Mouse (Mus musculus) R1 (cell line): ENCODE measurements at regions not wholly inside any gene's neighbourhood (a gene's known extent, or its start where the extent isn't known, plus 50 kb on each side); places are given as distances from the start of the nearest gene placed in this dataset.

ENCODE experiments used
- DNase-seq: peaks from one replicate; pipeline ENCODE4 v3.0.0-alpha.2; 2018; ENCODE audit warnings: low read depth, low spot score

DNA sequence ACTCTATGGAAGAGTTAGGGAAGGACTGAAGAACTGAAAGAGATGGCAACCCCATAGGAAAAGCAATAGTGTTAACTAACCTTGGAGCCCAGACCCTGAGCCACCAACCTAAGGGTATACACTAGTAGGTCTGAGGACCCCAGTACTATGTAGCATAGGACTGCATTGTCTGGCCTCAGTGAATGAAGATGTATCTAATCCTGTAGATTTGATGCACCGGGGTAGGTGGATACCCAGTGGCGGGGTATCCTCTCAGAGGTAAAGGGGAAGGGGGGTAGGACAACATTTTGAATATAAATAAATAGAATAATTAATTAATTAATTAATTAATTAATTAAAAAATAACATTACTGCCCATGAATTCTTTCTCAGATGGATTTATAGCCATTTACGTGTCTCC lies 387.9 kb upstream of the 4921530L21Rik start:
- DNase-seq = no peak

DNA sequence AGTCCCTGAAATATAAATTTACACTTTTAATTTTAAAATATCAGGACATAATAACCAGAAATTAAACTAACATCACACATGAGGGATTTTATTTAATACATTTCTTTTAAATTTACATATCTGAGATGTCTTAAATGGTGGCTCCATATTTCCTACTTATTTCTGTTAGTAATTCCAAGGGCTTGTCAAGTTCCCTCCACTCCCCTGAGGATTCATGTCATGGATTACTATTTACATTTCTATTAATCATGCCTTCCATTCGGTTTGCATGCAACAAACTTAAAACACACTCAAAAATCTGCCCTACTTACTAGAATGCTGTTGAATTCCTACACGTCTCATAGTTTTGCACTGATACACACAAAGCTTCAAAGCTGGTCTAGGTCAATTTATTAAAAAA lies 387.1 kb upstream of the 4921530L21Rik start:
- no peak for DNase-seq

DNA sequence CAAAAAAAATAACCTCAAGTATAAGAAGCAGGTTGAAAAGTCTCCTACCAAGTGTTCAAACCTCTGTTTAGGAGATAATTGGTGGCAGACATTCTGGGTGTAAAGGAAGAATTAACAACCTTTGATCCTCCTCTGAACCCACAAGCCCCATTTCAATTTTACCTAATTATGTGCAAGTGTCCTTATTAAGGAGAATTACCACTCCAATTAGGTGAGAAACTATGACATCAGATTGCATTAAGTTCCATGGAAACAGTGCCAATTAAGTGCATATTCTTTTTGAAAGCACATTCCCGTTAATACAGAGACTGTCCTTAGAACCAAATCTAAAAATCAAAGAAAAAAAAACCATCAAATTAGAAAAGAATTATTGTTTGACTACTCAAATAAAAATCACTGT lies 366.0 kb upstream of the 4921530L21Rik start:
- no peak for DNase-seq

DNA sequence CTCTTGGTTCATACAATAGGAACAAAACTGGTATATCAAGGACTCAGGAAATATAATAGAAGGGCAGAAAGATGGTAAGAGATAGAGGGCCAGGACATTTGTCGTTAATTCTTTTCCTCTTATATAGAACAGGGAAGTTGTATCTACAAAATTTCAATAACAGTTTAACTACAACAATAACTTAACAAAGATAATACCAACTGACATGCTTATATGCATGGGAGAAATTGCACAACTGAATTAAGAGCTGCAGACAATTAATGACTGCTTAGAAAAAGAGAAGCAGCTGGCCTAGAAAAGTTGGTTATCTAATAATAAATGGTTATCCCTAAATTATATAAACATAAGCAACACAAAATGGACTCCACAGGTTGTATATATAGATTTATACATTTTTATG lies 362.2 kb upstream of the 4921530L21Rik start:
- DNase-seq = no peak

DNA sequence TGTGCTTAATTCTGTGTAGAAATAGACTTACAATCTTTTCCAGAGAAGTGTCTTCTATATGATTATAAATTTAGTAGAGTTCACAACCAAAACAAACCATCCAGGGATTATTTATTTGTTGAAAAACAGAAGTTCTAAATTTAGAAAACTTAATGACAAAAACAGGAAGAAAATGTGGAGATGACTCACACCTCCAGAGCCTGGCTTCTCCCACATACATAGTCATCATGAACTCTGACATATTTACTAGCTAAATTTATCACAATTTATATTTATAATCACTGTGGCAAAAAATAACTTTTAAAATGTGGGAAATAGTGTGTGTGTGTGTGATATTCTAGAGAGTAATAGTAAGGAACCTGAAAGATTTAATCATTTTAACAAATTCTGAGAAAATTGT lies 337.2 kb upstream of the 4921530L21Rik start:
- DNase-seq = no peak

DNA sequence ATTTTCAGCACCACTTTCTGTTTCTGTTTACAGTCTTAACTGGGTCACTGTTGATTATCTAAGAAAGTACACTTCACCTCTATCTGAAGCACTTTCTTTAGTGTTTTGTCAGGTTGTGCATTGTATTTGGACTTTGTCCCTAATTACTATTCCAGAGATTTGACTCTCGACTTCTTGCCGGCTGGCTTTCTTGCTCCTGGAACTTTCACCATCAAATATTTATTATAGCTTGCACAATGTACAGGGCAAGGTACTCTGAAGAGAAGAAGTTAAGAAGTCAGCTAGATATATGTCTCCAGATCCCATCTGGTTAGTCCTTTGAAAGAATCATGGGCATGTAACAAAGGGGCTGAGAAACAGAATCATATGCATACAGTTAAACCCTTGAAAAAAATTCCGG lies 290.0 kb upstream of the 4921530L21Rik start:
- no peak for DNase-seq

DNA sequence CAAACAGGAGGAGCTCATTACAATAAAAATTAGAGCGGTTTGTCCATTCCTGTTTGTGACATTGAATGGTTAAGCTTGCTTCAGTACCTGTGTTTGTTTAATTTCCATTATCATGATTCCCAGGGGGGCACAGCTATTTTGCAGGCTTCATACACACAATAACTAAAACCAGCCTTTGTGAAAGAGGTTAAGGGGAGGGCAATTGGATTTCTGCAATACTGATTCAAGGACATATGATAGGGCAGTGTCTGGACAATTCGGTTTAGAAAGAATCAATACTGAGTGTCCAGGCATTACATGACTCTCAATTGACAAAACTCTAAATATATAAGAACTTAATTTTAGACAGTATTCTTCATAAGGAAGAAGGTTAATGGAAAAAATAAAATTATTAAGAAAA lies 284.7 kb upstream of the 4921530L21Rik start:
- DNase-seq = no peak

DNA sequence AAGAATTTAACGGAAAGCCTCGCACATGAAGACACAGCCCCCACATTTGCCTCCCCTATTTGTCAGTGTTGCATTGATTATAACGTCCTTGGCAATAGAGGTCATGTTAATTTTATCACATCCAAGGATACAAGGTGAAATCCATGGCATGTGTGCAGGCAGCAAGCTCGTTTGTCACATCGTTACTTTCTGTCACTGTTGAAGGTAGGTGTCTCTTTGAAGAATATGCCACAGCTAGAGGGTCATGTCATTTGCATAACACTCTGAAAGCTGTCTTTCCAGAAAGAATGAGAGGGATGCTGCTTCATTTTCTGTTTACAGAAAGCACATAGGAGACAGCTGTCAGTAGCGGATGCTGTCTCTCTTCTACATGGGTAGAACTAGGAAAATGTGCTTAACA lies 235.1 kb upstream of the 4921530L21Rik start:
- no peak for DNase-seq

DNA sequence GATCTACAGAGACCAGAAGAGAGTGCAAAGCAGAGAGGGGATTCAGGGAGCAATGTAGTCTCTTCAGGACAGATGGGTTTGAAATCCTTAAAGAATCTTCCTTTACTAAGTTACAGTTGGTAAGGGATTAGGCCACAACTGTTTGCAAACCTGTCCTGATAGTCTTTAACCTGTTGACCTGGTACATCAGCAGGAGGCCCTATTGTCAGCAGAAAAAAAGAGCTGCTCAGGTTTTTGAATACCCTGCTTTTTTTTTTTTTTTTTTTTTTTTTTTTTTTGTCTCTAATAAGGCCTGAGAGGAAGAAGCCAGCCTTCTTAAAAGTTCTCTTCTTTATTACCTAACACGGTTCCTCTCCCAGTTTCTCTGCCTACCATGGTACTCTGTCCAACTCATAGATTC lies 221.5 kb upstream of the 4921530L21Rik start:
- DNase-seq = peak; percentile 72

DNA sequence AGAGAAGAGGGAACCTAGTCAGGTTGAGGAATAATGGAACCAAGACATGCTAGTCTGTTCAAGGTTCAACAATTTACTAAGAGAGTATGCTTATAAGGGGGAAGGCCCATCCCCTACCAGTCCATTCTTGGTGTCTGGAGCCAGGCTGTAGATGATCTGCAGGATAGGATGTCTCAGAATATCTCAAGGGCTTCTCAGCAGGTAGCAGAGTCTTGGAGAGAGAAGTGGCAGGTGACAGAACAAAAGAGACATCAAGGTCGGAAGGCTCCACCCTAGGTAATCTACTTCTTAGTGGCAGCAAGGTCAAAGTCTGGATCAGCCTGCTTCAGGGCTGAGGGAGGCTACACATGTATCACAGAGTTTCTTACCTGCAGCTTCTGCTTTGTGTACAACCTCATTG lies 220.2 kb upstream of the 4921530L21Rik start:
- peak; percentile 90 for DNase-seq

DNA sequence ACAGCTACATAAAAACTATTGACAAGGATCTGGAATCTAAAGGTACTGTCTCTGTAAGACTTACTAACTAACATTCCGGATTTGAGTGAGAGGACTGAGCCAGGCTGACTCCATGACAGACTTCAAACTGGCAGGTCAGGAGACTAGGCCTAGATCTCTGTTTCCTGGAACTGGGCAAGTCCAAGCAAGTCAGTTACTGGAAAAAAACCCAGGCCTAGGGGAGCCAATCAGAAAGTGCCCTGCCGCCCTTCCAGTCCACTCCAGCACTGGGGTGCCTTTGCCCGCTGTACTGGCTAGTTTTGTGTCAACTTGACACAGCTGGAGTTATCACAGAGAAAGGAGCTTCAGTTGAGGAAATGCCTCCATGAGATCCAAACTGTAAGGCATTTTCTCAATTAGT lies 219.6 kb upstream of the 4921530L21Rik start:
- DNase-seq = peak; percentile 55

DNA sequence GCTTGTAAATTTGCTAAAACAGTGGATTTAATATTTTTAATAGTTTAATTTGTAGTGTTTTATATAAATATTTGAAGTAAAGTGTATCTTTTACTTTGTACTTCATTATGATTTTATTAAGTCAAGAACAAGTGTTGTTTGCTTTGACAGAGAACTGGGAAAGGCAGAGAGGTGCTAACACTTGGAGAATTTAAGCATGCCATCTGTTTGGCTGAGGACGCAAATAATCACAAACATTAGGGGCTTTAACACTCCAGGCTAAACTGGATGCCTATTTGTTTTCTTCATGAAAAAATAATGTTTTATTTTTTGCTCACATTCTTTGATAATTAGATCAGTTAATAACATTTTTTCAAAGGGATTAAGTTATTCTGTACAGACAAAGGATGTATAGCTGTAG lies 193.6 kb upstream of the 4921530L21Rik start:
- DNase-seq = no peak

DNA sequence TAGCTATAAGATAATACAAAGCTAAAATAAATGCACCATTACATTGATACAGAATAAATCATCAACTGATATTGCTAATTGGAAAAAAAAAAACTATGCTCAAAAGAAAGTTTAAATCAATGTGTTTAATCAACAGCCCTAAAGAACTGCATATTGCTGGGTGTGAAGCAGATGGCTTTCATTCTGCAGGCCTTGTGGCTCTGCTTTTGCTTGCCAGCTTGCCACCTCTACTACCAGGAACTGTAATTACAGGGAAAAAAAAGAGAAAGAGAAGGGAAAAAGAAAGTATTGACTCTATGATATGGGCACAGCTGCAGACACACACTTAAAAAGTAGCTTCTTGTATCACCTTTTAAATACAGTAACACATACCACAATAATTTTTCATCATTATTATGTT lies 192.4 kb upstream of the 4921530L21Rik start:
- DNase-seq = no peak

DNA sequence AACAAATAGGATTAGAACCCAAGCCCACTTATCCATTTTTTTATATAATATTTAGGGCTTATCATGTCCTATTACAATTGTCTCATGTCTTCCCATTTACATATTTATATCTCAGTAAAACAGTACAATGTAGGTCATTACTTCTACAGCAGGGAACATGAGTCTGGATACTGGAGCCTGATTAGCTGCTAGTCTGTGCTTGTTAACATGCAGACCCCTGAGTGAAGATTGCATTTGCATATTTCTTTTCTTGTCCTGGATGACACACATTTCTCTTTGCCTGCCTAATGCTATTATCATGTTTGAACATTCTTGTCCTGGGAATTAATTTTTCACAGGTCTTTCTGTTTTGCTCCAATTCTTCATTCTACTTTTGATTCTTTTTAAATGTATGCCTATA lies 155.0 kb upstream of the 4921530L21Rik start:
- no peak for DNase-seq

DNA sequence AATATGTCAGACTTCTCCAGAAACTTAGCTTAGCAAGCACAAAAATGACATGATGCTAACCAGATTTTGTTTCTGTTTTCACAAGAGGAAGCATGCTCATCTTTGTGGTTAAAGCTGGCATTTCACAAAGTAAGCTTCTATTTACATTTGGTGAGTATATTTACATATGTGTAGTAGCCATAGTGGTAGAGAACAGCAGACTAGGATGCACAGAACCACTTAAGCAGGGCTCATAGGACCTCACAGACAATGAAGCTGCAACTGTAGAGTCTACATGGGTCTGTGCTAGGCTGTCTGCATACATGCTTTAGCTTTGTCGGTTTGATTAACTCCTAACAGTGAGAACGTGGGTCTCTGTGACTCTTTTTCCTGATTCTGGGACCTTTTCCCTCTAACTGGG lies 105.3 kb upstream of the 4921530L21Rik start:
- DNase-seq = no peak

DNA sequence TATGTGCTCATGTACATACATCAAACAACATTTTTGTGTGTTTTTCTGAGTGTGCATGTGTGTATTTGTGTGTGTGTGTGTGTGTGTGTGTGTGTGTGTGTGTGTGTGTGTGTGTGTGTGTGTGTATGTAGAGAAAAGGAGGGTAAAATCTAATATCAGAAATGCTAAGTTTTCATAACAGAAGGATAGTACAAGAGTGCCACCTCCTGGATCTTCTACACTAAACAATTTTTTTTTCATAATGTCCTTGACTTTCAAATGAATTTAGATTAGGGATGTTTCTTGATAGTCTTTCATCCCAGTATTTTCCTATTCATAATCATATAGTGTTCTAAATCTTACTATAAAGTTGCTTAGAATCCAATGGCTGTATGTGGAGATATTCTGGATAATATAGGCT lies 103.6 kb upstream of the 4921530L21Rik start:
- DNase-seq = no peak
